Mouse (Mus musculus): ENCODE data around the gene Wnt9a. TPM values are rescaled to one million over a fixed set of nuclear protein-coding genes. Genes with fewer than 3 reads are reported as not detected.
A peak's percentile ranks its signal among the peaks of the same experiment; 100 is the strongest.

Gene Wnt9a
- total RNA-seq, 2 experiments from 2014 or later: 1.3 to 1.5 TPM

- DNase-seq: peak; percentile 83 to 84
These were observed 3.8 kb upstream of the Wnt9a start for GRCm38 (mm10) chr11:59302700-59303569.

GRCm38 (mm10) chr11:59305008-59305820 lies 1.5 kb upstream of the Wnt9a start:
- no peak for DNase-seq

GRCm38 (mm10) chr11:59305821-59306215 lies 910 bp upstream of the Wnt9a start:
- DNase-seq: no peak

- peak; percentile 88 to 91 for DNase-seq
These were observed 865 bp downstream of the Wnt9a start for GRCm38 (mm10) chr11:59307422-59308163.

GRCm38 (mm10) chr11:59308164-59308542 lies 1.4 kb downstream of the Wnt9a start:
- no peak for DNase-seq

GRCm38 (mm10) chr11:59308625-59309024 lies 1.9 kb downstream of the Wnt9a start:
- DNase-seq: no peak

- no peak for DNase-seq
These were observed 2.5 kb downstream of the Wnt9a start for GRCm38 (mm10) chr11:59309106-59309805.

GRCm38 (mm10) chr11:59309976-59310375 lies 3.2 kb downstream of the Wnt9a start:
- no peak for DNase-seq

- DNase-seq: no peak
These were observed 5.3 kb downstream of the Wnt9a start for GRCm38 (mm10) chr11:59312060-59312459.

GRCm38 (mm10) chr11:59312501-59312900 lies 5.8 kb downstream of the Wnt9a start:
- no peak for DNase-seq

- DNase-seq: no peak
These were observed 6.5 kb downstream of the Wnt9a start for GRCm38 (mm10) chr11:59313029-59313811.

- no peak for DNase-seq
These were observed 7.2 kb downstream of the Wnt9a start for GRCm38 (mm10) chr11:59313944-59314343.

GRCm38 (mm10) chr11:59316517-59316916 lies 9.8 kb downstream of the Wnt9a start:
- no peak for DNase-seq

- no peak for DNase-seq
These were observed 16.3 kb downstream of the Wnt9a start for GRCm38 (mm10) chr11:59322988-59323387.

GRCm38 (mm10) chr11:59324777-59325176 lies 18.0 kb downstream of the Wnt9a start:
- no peak for DNase-seq

GRCm38 (mm10) chr11:59327625-59328024 lies 20.9 kb downstream of the Wnt9a start:
- no peak for DNase-seq

GRCm38 (mm10) chr11:59329616-59330015 lies 22.9 kb downstream of the Wnt9a start:
- DNase-seq: no peak

- peak; percentile 59 to 76 for DNase-seq
These were observed 23.8 kb downstream of the Wnt9a start for GRCm38 (mm10) chr11:59330560-59330959.

- DNase-seq: no peak
These were observed 24.6 kb downstream of the Wnt9a start for GRCm38 (mm10) chr11:59331167-59331869.

- no peak for DNase-seq
These were observed 26.2 kb downstream of the Wnt9a start for GRCm38 (mm10) chr11:59332938-59333337.

Data from adrenal gland, postnatal 36 days (tissue).